Mouse (Mus musculus) left cerebral cortex, adult 2 months (tissue): ENCODE data around the gene Xrcc4. TPM values are rescaled to one million over a fixed set of nuclear protein-coding genes. Genes with fewer than 3 reads are reported as not detected.

ENCODE experiments used
- DNase-seq, 2 experiments: peaks; one replicate each; pipeline ENCODE4 v3.0.0; 2021 to 2022; ENCODE audit warnings: low spot score in 2 of 2, mixed read lengths in 1 of 2; ENCODE audit errors: extremely low spot score in 1 of 2
- H3K27ac ChIP-seq: fragments of 200-600 bp; 2 replicates; pipeline ENCODE4 v1.8.1; 2022
- H3K4me3 ChIP-seq: fragments of 200-600 bp; 2 replicates; pipeline ENCODE4 v1.8.1; 2022
- CTCF ChIP-seq: fragments of 200-600 bp; IDR thresholded peaks from 2 replicates; pipeline ENCODE4 v1.8.1; 2022; ENCODE audit warnings: antibody characterized with exemption, mild to moderate bottlenecking, moderate library complexity
- intact Hi-C: fragments of 180-260 bp; cut with DNase I; formaldehyde crosslinking; loops from one replicate; pipeline ENCODE4 v1.15.1; 2025
- total RNA-seq, 2 experiments: library from RNA; stranded (reverse); gene quantifications; 2 replicates each; pipeline ENCODE4 v1.2.3; 2021

Xrcc4 gene
- total RNA-seq, 2 experiments from 2014 or later, result 11.6 to 16.8 TPM

- Histone ChIP-seq H3K27ac (no peak overlapping the region), H3K4me3 (no peak overlapping the region)
- intact Hi-C loops, result no loop called here
- no peak for DNase-seq
- no peak for TF ChIP-seq CTCF
These were observed 56.9 kb downstream of the Xrcc4 start for GRCm38 (mm10) chr13:90032523-90032922.

- H3K4me3 ChIP-seq, result no peak overlapping the region
- DNase-seq, result no peak
- intact Hi-C loops, result no loop called here
- no peak for TF ChIP-seq CTCF
- no peak overlapping the region for H3K27ac ChIP-seq
These were observed 58.5 kb downstream of the Xrcc4 start for GRCm38 (mm10) chr13:90030911-90031310.

DNA sequence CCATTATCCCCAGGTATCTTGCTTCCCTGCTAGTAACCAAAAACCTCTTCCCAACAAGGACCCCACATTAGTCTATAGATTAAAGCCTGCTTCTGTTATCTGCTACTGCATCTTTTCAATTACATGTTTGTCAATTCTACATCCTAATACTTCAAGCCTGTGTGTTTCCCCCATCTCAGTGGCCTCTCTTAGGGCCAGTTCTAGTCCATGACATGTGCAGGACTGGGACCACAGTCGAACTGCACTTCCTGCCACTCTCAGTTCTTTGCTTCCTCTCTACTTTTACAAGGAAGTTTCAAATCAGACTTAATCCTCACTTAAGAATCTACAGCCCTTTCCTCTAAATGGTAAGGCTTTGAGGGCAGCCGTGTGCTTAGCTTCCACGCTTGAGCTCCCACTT is 76.8 kb downstream of the Xrcc4 start:
- Histone ChIP-seq H3K27ac (no peak overlapping the region), H3K4me3 (no peak overlapping the region)
- DNase-seq, result no peak
- TF ChIP-seq CTCF, result no peak
- intact Hi-C loops, result no loop called here

DNA sequence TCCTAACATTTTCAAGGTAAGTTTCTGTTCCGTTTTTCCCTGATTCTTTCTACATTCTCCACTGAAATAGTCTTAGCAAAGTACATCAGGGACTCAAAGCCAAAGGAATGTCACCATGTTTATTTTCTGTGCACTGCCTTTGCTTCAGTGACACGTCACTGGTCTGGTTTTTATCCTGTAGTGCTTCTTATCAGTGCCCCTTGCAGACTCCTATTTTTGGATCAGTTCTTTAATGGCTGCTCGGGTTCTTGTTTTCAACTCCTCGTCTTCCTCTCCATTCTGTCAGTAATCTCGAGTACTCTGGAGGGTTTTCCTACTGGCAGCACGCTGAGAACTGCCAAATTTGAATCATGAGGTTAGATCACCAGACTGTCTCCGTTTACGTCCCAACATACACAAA is 77.2 kb downstream of the Xrcc4 start:
- intact Hi-C loops, result no loop called here
- no peak for TF ChIP-seq CTCF
- no peak overlapping the region for H3K4me3 ChIP-seq
- H3K27ac ChIP-seq, result no peak overlapping the region
- no peak for DNase-seq

DNA sequence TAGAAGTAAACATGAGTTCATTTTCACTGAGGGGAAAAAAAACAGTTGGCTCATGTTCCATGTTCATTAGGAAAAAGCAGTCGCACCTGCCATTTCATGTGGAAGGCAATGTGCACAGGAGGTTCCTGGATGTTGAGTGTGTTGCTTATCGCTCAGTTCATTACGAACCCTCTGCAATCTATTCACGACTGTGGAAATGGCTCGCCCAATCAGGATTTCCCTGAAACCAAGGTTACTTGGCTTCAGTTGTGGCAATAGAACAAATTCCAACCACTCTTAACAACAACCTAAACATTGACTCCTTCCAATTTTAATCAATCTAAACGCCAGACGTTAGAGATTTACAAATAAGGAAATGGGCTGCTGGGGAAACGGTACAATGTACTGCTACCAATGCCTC is 78.3 kb downstream of the Xrcc4 start:
- H3K27ac ChIP-seq, result no peak overlapping the region
- no peak for DNase-seq
- TF ChIP-seq CTCF, result no peak
- no peak overlapping the region for H3K4me3 ChIP-seq
- intact Hi-C loops, result no loop called here

DNA sequence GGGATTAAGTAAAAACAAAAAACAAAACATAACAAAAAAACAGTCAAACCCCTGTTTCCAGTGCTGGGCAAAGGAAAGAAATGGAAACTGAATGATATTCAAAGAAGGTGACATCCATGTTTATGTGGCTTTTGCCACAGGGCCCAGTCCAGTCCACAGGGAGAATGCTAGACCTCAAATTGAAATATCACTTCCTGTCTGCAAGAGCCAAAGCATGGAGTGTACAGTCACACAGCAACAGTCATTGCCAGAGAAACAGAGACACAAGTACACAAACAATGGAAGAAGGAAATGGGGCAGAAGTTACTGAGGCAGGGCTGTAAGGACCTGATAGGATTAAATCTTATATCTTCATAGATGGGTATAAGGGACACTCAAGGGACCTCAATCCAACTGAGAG is 79.6 kb downstream of the Xrcc4 start:
- H3K27ac ChIP-seq, result no peak overlapping the region
- no peak overlapping the region for H3K4me3 ChIP-seq
- TF ChIP-seq CTCF, result no peak
- no peak for DNase-seq
- intact Hi-C loops, result no loop called here

DNA sequence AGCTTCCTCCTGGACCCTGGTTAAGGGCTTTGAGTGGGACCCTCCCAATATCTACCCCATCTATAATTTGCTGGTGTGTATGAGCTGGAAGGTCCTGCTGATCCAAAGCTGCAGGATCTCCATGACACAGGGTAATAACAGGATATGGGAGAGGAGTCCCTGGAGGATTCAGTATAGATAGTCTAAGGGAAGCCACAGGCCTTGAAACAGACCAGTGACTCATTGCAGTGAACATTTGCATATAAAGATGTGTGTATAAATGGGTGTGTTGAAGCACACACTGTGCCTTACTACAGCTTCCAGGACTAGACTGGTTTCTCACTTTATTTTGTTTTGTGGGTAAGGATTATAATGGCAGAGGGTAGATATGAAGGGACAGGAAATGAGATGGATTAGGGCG is 83.8 kb downstream of the Xrcc4 start:
- Histone ChIP-seq H3K4me3 (no peak overlapping the region), H3K27ac (no peak overlapping the region)
- intact Hi-C loops, result no loop called here
- TF ChIP-seq CTCF, result no peak
- DNase-seq, result no peak

GRCm38 (mm10) chr13:89997531-89997930 is 91.9 kb downstream of the Xrcc4 start:
- intact Hi-C loops, result no loop called here
- DNase-seq, result no peak
- no peak for TF ChIP-seq CTCF
- Histone ChIP-seq H3K27ac (no peak overlapping the region), H3K4me3 (no peak overlapping the region)

- DNase-seq, result no peak
- Histone ChIP-seq H3K27ac (no peak overlapping the region), H3K4me3 (no peak overlapping the region)
- TF ChIP-seq CTCF, result no peak
- intact Hi-C loops, result no loop called here
These were observed 103.3 kb downstream of the Xrcc4 start for GRCm38 (mm10) chr13:89986087-89986486.

- no peak for DNase-seq
- intact Hi-C loops, result no loop called here
- no peak overlapping the region for H3K27ac ChIP-seq
- no peak for TF ChIP-seq CTCF
- no peak overlapping the region for H3K4me3 ChIP-seq
These were observed 118.5 kb downstream of the Xrcc4 start for GRCm38 (mm10) chr13:89970940-89971339.

DNA sequence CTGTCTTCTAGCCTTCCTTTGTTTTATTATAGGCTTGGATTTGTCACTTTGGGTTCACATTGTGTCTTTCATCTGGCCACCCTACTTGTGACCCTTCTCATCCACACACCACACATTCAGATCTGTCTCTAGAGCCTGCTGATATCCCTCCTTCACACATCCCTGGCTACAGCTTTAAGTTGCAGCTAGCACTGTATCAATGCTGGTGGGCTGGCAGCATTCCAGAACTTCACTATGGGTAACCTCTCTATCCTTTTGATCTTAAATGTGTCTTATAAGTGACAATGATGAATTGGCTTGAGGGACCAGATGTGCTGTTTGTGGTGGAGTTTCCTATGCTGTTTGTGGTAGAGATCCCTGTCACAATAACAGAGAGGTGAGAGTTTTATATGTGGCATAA is 120.7 kb downstream of the Xrcc4 start:
- H3K4me3 ChIP-seq, result no peak overlapping the region
- no peak overlapping the region for H3K27ac ChIP-seq
- TF ChIP-seq CTCF, result no peak
- DNase-seq, result no peak
- intact Hi-C loops, result no loop called here

- Histone ChIP-seq H3K4me3 (no peak overlapping the region), H3K27ac (no peak overlapping the region)
- intact Hi-C loops, result no loop called here
- no peak for TF ChIP-seq CTCF
- no peak for DNase-seq
These were observed 145.1 kb downstream of the Xrcc4 start for GRCm38 (mm10) chr13:89944354-89944753.

DNA sequence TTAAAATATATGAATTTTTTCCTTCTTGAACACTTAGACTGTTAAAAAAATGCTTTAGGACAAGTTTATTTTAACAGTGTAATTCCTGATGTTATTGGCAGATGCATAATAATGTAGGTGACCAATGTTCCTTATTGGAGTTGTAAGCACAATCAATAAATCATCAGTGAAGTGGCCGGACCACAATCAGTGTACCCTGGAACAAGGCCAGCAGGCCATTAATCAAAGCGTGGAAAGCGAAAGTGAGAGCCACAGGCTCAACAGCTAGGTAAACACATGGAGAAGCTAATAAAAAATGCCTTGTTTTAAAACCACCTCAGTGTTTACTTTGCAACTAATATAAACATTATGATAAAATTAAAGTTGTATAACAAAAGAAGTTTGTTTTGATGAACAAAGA is 159.9 kb downstream of the Xrcc4 start:
- Histone ChIP-seq H3K27ac (no peak overlapping the region), H3K4me3 (no peak overlapping the region)
- TF ChIP-seq CTCF, result no peak
- no peak for DNase-seq
- intact Hi-C loops, result no loop called here
